Mouse (Mus musculus) megakaryocyte-erythroid progenitor cell, adult 5-6 weeks (primary cell): Measurements from ENCODE around the gene Lsm14a. TPM values are rescaled to one million over a fixed set of nuclear protein-coding genes. Genes with fewer than 3 reads are reported as not detected.
A peak's percentile ranks its signal among the peaks of the same experiment; 100 is the strongest.
"Not testable (repeated sequence)": the region's sequence is repeated elsewhere in the genome, so short reads cannot be mapped to it uniquely, and the experiment has no call there.

Experiments used
- ATAC-seq: replicated peaks from 2 replicates; pipeline ENCODE4 v1.8.0; 2016; ENCODE audit warnings: mild to moderate bottlenecking, inconsistent platforms; ENCODE audit not compliant: severe bottlenecking, poor library complexity, low FRiP score, low TSS enrichment
- total RNA-seq, 2 experiments: library from RNA; stranded (forward) in 1 of 2; stranded (reverse) in 1 of 2; fragments of 200-1000, 215-1000 nt in 1 of 2; fragments of >200 nt in 1 of 2; fragmentation: Nextera tagmentation in 1 of 2; gene quantifications; 2 replicates each; pipeline ENCODE4 v1.2.3; 2014 to 2017

Lsm14a gene
- total RNA-seq, 2 experiments from 2014 or later, result 77.0 to 120 TPM

DNA sequence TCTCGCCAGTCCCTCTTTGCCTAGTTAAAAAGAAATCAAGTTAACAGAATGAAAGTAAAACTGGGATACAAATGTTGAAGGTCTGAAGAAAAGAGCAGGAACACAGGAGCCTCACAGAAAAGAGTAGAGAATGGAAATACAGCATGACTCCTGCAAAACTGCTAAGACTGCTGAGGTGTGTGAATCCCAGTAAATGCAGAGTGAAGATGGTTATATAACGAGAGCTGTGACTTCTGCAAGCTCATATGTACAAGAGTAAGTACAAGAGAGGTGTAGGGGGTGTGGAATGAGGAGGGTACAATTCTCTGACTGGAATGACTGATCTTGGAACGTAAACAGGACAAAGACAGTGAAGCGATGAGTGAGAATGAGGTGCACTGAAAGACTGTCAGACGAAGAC is 11.4 kb downstream of the Lsm14a start:
- no peak for ATAC-seq

DNA sequence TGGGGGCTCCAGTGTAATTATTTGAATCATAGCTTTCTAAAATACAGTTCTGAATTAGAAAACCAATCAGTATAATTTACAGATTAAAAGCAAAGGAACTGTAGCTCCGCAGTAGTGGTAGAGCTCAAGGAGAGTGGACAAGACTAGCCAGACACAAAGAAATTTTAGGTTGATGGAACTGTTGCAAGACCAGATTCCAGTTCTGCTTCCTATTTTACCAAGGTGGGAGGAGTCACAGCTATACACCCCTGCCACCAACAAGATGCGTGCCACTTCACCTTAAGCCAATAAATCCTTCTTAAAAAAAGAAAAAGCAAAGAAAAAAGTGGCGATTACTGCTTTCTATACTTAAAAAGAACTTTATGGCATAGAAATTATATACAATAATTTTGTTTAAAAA is 12.8 kb downstream of the Lsm14a start:
- ATAC-seq, result no peak

DNA sequence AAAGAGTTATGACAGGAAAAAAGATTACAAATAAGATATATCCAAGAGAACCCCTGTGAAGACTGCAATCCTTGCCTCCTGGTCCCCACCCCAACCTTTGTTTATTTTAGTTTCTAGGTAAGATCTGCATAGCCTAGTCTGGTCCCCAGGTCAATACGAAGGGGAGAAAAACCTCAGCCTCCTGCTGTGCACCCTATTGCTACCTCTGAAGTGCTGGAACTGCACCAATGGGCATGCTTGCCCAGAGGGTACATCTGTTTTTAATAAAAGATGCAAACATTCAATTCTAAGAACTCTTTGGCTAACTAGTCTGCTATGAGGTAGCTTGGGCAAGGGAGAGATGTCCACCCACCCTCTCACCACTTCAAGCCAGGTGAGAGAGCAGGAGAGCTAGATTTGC is 19.2 kb downstream of the Lsm14a start:
- no peak for ATAC-seq

DNA sequence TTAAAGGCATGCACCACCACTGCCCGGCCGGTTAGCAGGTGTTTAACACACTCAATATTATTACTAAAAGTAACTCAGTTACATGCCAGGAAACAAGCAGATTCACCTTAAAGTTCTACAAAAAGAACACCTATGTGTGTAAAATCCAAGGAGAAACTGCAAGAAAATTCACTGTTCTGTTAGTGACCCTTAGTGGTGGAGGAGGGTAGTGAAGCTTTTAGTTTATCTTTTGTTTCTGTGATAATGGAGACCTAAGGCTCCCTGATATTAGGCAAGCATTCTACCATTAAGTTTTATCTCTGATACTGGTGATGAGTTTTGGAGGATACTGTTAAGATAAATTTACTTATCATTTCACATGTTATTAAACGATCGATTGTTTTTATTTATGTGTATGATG is 37.5 kb downstream of the Lsm14a start:
- ATAC-seq, result peak; percentile 78

DNA sequence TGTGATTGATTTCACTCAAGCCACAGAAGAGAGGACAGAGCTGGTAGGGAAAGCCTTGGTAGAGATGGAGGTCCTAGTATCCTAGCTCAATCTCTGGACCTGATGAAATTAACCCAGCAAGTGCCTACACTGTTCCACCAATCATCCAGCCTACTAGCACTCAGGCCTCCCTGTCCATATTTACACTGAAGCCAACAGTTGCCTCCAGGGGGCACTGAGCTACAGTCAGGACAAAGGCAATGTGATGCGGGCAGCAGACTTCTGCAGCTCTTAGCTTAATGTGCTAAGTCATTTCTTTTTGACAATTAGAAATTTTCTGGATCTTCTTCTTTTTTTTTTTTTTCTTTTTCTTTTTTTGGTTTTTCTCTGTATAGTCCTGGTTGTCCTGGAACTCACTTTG is 41.1 kb downstream of the Lsm14a start:
- peak; percentile 73 for ATAC-seq

DNA sequence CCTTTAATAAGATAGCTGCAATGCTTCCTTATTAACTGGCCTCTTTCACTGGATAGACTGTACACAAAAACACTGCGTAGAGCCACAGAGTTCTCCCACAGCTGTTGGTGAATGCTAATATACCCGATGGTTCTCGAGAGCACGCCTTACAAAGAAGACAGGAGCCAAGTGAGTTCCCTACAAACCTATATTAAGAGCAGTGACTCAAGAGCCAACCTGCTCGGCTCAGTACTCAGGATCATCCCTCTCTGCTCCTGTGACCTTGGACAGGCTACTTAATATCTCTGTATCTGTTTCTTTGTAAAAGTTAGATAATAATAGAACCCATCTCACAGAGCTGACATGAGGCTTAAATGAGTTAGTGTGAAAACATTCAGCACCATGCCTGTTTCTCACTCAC is 42.9 kb downstream of the Lsm14a start:
- no peak for ATAC-seq

DNA sequence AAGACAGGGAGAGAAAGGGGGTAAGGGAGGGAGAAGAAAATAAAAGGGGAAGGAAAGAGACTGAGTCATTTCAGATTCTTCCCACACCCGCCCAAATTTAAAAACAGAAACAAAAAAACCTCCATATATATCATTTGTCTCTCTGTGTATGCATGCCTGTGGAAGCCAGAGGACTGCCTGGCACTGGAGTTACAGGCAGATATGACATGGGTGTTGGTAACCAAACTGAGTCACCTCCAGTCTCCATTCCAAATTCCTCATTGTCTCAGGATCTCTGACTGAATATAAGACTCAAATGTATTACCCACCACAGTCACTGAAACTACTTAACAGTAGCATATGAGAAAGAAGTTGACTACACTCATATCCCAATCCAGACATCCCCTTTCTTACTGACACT is 45.1 kb downstream of the Lsm14a start:
- ATAC-seq, result no peak

DNA sequence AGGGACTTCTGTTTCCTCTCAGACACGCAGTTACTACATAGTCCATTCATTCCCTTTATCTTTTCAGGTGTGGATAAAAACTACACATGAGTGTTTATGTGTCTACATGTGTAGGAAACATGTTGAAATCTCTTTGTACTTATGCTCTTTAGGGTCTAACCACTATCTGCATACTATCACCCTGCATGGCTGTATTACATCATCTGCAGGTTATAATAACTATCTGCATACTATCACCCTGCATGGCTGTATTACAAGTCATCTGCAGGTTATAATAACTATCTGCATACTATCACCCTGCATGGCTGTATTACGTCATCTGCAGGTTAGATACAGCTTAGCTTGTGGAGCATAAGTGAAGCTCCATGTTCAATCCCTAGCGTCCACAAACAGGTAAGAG is 46.1 kb downstream of the Lsm14a start:
- no peak for ATAC-seq

DNA sequence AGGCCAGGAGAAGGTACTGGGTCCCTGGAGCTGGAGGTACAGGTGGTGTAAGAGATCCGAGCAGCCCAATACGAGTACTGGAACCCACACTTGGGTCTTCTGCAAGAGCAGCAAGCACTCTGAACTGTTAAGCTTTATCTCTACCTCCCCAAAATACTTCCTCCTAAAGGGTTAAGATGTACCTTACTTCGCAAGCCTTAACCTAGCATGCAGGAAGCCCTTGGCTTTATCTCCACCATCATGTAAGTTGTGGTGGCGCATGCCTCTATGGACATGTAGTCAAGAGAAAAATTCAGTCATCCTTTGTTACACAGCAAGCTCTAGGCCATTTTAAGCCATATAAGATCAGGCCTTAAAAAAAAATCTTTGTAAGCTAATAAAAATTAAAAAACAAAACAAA is 46.6 kb downstream of the Lsm14a start:
- no peak for ATAC-seq

DNA sequence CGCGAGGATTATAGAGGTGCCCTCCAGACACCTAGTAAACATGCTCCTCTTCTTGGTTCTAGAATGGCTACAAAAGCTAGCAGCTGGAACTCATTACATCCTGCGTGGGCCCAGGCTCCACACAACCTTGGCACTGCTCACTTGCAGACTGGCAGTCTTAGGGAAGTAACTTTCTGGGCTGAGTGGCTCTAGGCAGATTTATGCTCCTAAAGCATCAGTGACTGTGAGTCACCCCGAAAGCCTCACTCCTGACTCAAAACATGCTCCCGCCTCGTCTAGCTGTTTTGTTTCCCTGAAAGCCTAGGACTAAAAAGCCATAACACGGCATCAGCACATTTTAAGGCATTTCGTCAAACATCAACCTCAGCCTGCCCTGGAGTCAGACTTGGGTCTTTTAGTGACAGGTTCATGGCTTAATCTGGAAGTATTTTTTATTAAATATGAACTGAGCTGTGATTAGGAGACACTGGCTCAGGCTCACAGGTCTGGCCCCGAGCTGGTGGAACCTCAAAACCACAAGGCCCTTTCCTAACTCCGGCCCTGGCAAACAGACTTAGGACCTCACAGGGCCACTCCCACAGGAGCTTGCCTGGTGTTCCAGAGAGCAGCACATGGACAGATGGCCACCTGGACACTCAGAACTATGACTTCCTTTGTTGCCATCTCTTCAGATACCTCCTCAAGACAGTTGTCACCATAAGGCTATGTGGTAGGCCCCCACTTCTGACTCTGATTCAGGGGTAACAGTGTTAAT is 50.9 kb downstream of the Lsm14a start:
- no peak for ATAC-seq

DNA sequence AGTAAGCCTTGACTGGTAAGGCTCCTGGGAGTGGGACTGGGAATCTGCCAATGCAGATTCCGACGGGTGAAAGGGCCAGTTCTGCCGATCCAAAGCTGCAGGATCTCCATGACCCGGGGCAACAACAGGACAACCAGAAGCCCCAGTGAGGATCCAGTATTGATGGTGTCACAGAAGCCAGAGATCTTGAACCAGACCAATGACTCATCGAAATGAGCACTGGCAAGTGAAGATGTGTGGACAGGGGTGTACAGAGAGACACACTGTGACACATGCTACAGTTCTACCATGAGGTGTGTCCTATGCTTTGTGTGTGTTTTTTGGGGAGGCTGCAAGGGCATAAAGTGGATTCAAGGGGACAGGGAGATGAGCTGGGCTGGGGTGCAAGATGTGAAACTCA is 52.3 kb downstream of the Lsm14a start:
- ATAC-seq, result no peak

DNA sequence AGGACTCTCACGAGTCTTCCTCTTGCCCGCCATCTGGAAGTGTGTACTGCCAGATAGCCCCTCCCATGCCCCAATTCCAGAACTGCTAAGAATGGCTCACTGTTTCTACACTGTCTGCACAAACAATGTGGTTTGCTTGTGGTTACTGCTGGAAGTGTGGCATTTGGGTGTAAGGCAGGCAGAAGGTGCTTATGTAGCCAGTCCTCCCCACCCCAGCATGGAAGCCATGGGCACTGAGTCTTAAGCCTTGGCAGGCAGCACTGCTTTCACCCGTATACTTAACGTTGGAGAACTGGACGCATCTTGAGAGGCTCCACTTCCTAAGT is 54.0 kb downstream of the Lsm14a start:
- no peak for ATAC-seq

DNA sequence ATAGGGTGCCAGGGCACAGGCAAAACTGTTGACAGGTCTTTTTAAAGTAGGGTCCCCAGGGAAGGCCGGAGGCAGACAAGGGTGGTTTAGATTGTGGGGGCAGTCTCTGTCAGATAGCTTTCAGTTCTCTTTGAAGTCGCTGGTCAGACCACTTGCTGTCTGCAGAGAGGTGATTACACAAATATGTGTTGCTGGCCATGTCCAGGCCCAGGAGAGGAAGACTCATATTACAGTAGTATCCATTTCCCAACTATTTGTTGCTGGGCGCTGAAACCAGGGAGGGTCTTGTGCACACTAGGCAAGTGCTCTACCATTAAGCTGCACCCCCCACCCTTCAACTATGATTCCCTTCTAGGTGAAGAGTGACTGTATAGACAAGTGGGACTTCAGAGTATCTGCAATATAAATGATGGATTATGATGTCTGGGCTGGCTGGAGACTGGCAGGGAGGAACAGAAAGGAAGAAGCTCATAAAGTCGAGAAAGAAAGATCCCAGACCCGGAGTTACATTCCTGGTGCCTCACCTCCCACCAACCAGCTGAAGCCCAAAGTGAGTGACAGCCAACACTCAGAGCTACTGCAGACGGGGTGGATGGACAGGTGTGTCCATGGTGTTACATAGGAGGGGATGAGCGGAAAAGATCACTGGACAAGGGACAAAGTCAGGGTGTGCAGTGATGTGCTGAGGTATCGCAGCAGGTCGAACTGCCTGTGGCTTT is 54.5 kb downstream of the Lsm14a start:
- no peak for ATAC-seq

DNA sequence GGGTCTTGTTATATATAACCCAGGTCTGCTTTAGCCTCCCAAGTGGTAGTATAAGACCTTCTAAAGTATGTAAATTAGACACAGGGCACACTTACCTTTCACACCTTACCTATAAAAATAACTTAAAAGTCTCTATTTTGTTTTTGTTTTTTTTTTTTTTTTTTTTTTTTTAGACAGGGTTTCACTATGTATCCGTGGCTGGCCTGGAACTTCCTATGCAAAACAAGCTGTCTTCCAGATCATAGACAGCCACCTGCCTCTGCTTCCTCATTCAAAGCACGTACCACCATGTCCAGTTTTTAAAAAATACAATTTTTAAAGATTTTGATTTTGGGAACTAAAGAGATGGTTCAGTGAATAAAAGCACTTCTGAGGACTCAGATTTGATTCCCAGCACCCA is 55.8 kb downstream of the Lsm14a start:
- no peak for ATAC-seq

DNA sequence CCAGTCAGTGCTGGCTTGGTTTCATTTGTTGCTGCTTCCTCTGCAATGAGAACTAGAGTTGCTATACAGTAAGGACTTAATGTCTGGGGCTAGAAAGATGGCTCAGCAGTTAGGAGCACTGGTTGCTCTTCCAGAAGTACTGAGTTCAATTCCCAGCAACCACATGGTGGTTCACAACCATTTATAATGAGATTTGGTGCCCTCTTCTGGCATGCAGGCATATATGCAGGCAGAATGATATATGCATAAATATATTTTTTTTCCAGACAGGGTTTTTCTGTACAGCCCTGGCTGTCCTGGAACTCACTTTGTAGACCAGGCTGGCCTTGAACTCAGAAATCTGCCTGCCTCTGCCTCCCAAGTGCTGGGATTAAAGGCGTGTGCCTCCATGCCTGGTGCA is 56.6 kb downstream of the Lsm14a start:
- ATAC-seq, result not testable (repeated sequence)

DNA sequence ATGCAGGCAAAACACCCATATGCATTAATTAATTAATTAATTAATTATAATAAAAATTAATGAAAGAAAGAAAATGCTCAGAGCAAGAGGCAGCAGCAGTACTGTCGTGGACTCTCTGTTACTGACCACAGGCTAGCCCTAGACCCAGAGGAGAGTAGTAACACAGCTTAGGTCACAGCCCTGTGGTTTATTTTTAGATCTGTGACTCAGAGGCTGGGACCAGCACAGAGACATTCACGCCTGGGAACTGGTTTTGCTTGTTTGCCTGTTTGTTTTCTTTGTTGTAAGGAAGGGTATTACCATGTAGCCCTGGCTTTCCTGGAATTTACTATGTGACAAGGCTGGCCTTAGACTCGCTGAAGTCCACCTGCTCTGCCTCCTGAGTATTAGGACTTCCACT is 65.6 kb downstream of the Lsm14a start:
- no peak for ATAC-seq

DNA sequence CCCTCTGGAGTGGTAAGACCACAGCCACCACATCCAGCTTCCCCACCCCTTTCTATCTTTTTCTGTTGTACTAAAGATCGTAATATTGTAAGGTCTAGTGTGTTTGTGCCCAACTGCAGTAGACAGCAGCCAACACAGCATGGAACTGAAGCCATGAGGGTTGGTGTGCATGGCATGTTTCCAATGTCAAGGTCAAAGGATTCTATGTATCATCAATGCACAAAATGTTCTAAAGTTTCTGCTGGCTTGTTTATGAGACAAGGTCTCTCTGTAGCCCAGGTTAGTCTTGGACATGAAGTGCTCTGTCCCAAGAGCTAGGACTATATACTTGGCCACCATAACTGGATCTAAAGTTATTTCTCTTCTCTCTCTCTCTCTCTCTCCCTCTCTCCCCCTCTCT is 68.3 kb downstream of the Lsm14a start:
- no peak for ATAC-seq

DNA sequence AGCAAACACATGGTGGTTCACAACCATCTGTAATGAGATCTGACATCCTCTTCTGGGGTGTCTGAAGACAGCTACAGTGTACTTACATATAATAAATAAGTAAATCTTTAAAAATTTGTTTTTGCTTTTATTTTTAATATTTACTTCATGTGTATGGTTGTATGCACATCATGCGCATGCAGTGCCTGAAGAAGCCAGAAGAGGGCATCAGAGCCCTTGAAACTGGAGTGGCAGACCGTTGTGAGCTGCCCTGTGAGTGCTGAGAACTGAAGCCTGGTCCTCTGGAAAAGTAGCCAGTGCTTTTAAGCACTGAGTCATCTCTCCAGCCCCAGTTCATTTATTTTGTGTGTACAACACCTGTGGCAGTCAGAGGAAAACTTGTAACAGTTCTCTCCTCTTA is 69.1 kb downstream of the Lsm14a start:
- no peak for ATAC-seq

DNA sequence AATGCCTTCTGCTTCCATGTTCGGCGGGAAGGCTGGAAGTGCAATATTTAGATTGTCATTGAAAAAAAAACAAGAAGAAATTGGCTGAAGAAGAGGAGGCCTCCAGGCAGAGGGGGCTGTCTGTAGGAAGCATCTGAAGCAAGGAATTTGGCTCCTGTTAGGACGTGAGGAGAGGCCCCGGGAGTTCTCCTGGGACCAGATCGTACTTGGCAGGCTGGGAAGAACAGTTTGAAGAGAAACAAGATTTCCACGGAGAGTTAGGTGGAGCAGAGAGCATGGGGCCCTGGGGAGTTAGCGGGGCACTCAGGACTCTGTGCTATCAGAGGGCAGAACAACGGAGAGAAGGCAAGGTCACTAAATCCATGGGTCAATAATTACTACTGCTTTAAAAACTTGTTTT is 69.8 kb downstream of the Lsm14a start:
- no peak for ATAC-seq

DNA sequence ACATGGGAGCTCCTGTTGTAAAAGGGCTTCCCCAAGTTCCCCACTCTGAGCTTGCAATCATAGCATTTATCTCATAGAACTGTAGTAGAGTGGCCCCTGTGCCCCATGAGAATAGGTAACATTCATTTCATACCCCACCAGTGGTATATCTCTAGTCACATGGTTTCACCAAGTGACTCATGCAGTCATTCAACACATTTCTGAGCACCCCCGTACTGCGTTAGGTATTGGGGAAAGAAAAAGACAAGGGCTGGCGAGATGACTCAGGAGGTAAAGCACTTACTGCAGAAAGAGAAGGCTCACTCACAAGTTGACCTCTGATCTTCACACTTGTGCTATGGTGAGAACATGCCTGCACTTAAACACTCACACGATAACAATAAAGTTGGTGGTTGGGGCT is 71.2 kb downstream of the Lsm14a start:
- ATAC-seq, result no peak

DNA sequence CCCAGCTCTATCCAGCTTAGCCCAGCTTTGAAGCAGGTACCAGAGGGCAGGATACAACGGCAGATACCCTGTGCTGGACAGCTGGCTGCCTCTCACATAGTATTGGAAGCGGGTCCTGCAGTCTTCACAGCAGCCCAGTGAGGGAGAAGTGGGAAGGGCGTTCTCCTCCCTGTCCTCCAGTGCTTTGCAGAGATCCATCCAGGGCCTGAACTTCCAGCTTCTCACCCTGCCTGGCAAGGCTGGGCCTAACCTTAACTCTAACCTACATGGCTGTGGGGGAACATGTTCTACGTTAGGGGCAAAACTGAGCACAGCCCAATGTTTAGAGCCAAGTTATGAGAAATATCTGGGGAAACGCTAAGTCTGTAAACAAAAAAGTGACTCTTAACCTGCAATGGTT is 72.0 kb downstream of the Lsm14a start:
- no peak for ATAC-seq
